Mouse (Mus musculus) liver, embryonic 13.5 days (tissue): ENCODE data around the gene Irf3. TPM values are rescaled to one million over a fixed set of nuclear protein-coding genes. Genes with fewer than 3 reads are reported as not detected.

Source experiments
- ATAC-seq: fragments of 200-750 bp; cut with Nextera tagmentation; 2 replicates; pipeline ENCODE4 v1.8.0; 2017; ENCODE audit warnings: low read depth, mild to moderate bottlenecking, moderate number of reproducible peaks, moderate library complexity
- DNase-seq: peaks from one replicate; pipeline ENCODE4 v3.0.0; 2022
- H3K27ac ChIP-seq: fragments of 300-500 bp; sonication (generic); 2 replicates; pipeline ENCODE4 v1.5.1; 2015; ENCODE audit warnings: moderate library complexity, mild to moderate bottlenecking, inconsistent platforms
- H3K27me3 ChIP-seq: fragments of 300-500 bp; sonication (generic); 2 replicates; pipeline ENCODE4 v1.6.1; 2015; ENCODE audit warnings: mild to moderate bottlenecking, inconsistent platforms
- H3K36me3 ChIP-seq: fragments of 300-500 bp; sonication (generic); 2 replicates; pipeline ENCODE4 v1.6.1; 2015; ENCODE audit warnings: mild to moderate bottlenecking, inconsistent platforms
- H3K4me1 ChIP-seq: fragments of 300-500 bp; sonication (generic); replicated peaks from 2 replicates; pipeline ENCODE4 v1.6.1; 2015; ENCODE audit warnings: inconsistent platforms
- H3K4me2 ChIP-seq: fragments of 300-500 bp; sonication (generic); 2 replicates; pipeline ENCODE4 v1.6.1; 2015; ENCODE audit warnings: inconsistent platforms, mild to moderate bottlenecking, moderate library complexity
- H3K4me3 ChIP-seq: fragments of 300-500 bp; sonication (generic); replicated peaks from 2 replicates; pipeline ENCODE4 v1.5.1; 2015; ENCODE audit warnings: mild to moderate bottlenecking, inconsistent platforms
- H3K9ac ChIP-seq: fragments of 300-500 bp; sonication (generic); 2 replicates; pipeline ENCODE4 v1.6.1; 2015; ENCODE audit warnings: mild to moderate bottlenecking, inconsistent platforms
- H3K9me3 ChIP-seq: fragments of 300-500 bp; sonication (generic); replicated peaks from 2 replicates; pipeline ENCODE4 v1.6.1; 2016; ENCODE audit warnings: inconsistent platforms
- WGBS: fragments of 180-500 bp; shearing (Covaris S2); methylation state at CpG from one replicate; pipeline ENCODE4 v1.1.7; 2015; ENCODE audit not compliant: insufficient replicate concordance; 5-methylcytosine and 5-hydroxymethylcytosine counted together
- polyA plus RNA-seq: library from polyadenylated mRNA; unstranded; fragments of >200 nt; fragmentation: Nextera tagmentation; extraction: Ambion mirVana; gene quantifications from 2 replicates; pipeline ENCODE4 v1.2.1, GENCODE M21; 2015

The Irf3 gene
- polyA plus RNA-seq, 1 experiment from 2014 or later = 41.0 TPM

GRCm38 (mm10) chr7:44997940-44998428 lies 536 bp downstream of the Irf3 start:
- H3K4me3 ChIP-seq = peak overlapping the region; percentile 78
- peak overlapping the region; percentile 92 for H3K4me2 ChIP-seq
- H3K27me3 ChIP-seq = no peaks in the 10 kb centered on the region
- ATAC-seq (0 out of 2 replicates have a peak, but pooled peaks have one; percentile 2), DNase-seq (no peak)
- H3K36me3 ChIP-seq = peaks cover 64% of the 10 kb centered on the region
- H3K27ac ChIP-seq = peak overlapping the region; percentile 97
- WGBS = under 1% methylated on average over 15 of the region's 15 CpGs
- H3K9me3 ChIP-seq = no peaks in the 10 kb centered on the region
- peaks cover 71% of the 10 kb centered on the region for H3K4me1 ChIP-seq
- H3K9ac ChIP-seq = peak overlapping the region; percentile 92

GRCm38 (mm10) chr7:44998501-44998955 lies 1.1 kb downstream of the Irf3 start, which contains the start of gene Bcl2l12:
TSS of gene Bcl2l12 (minus strand) at chr7:44998712.
- peak within 1 kb of the TSS; percentile 97 for H3K27ac ChIP-seq
- H3K9ac ChIP-seq = peak within 1 kb of the TSS; percentile 92
- peaks cover 64% of the 10 kb centered on the region for H3K36me3 ChIP-seq
- H3K4me2 ChIP-seq = peak within 1 kb of the TSS; percentile 92
- DNase-seq (peak; percentile 52), ATAC-seq (peak; percentile 13; the same call in 1 of the 2 replicates)
- WGBS = 0% methylated on average over 18 of the region's 18 CpGs
- no peaks in the 10 kb centered on the region for H3K9me3 ChIP-seq
- peaks cover 67% of the 10 kb centered on the region for H3K4me1 ChIP-seq
- H3K4me3 ChIP-seq = peak within 1 kb of the TSS; percentile 78
- no peaks in the 10 kb centered on the region for H3K27me3 ChIP-seq

DNA sequence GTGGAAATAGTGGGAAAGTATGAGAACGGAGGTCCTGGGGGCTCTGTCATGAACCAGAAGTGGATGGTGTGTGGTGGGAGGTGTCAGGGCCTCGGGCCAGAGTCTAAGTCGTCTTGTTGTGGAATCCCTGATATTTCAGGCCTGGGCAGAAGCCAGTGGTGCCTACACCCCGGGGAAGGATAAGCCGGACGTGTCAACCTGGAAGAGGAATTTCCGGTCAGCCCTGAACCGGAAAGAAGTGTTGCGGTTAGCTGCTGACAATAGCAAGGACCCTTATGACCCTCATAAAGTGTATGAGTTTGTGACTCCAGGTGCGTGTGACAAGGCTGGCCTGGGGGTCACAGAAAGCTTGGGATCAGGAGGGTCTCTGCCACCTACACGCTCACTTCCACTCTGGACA lies 2.3 kb downstream of the Irf3 start:
- H3K4me3 ChIP-seq = peak overlapping the region; percentile 31
- peak overlapping the region; percentile 92 for H3K4me2 ChIP-seq
- H3K36me3 ChIP-seq = peaks cover 64% of the 10 kb centered on the region
- H3K27me3 ChIP-seq = no peaks in the 10 kb centered on the region
- H3K27ac ChIP-seq = no peak overlapping the region
- no peak for DNase-seq
- peaks cover 64% of the 10 kb centered on the region for H3K4me1 ChIP-seq
- no peaks in the 10 kb centered on the region for H3K9me3 ChIP-seq
- H3K9ac ChIP-seq = peak overlapping the region; percentile 37; the same call in 1 of the 2 replicates
- no peak for ATAC-seq
- WGBS = 74% methylated on average over 11 of the region's 11 CpGs

GRCm38 (mm10) chr7:45000539-45001114 lies 3.2 kb downstream of the Irf3 start:
- no peaks in the 10 kb centered on the region for H3K9me3 ChIP-seq
- H3K27me3 ChIP-seq = no peaks in the 10 kb centered on the region
- DNase-seq = no peak
- H3K4me3 ChIP-seq = no peak overlapping the region
- peaks cover 65% of the 10 kb centered on the region for H3K36me3 ChIP-seq
- WGBS = 84% methylated on average over 21 of the region's 21 CpGs
- no peak overlapping the region for H3K4me2 ChIP-seq
- ATAC-seq = no peak
- peaks cover 57% of the 10 kb centered on the region for H3K4me1 ChIP-seq
- 0 out of 2 replicates have a peak overlapping the region, but pooled peaks have one; percentile 43 for H3K9ac ChIP-seq
- H3K27ac ChIP-seq = peak overlapping the region; percentile 34; the same call in 1 of the 2 replicates

DNA sequence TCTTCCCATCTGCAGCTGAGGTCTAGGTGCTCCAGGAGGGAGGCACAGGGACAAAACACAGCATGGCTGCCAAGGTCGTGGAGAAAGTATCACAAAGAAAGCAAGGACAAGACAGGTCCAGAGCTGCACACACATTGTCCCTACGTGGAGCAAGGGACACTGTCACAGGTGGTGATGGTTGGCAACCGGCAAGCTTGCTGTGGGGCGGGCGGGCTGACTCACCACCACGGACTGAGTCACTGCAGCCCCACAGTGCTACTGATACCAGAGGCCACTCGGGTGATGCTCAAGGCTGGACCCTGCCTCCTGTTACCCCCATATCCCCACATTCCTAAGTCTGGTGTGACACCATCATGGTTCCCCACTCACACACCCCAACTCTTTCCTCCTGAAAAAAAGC lies 5.0 kb downstream of the Irf3 start:
- H3K9me3 ChIP-seq = no peaks in the 10 kb centered on the region
- H3K36me3 ChIP-seq = peaks cover 83% of the 10 kb centered on the region
- H3K4me1 ChIP-seq = peaks cover 44% of the 10 kb centered on the region
- no peak overlapping the region for H3K9ac ChIP-seq
- no peak overlapping the region for H3K4me3 ChIP-seq
- ATAC-seq (no peak), DNase-seq (no peak)
- no peaks in the 10 kb centered on the region for H3K27me3 ChIP-seq
- no peak overlapping the region for H3K4me2 ChIP-seq
- WGBS = 77% methylated on average over 7 of the region's 7 CpGs
- no peak overlapping the region for H3K27ac ChIP-seq

DNA sequence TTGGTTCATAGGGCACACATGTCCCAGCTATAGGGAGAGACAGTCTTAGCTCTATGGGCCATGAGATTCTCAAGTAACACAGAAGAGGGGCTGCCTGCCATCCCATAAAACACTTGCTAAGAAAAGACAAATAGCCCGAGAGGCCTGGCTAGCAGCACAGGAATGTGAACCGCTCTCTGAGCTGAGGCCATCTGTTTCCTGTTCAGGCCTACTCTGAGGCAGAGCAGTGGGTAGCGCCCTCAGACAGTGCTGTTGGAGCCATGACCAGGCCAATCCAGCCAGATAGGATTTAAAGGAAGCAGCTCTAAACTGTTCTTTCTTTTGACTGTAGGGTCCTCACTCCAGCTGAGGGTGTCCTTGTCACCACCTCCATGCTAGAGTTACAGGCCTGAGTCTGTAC lies 7.1 kb downstream of the Irf3 start:
- WGBS = 46% methylated on average over 3 of the region's 3 CpGs
- no peak for DNase-seq
- H3K27ac ChIP-seq = peak overlapping the region; percentile 53; the same call in 1 of the 2 replicates

GRCm38 (mm10) chr7:45005321-45005992 lies 8.0 kb downstream of the Irf3 start:
- no peak for ATAC-seq
- Histone ChIP-seq H3K4me3 (no peak overlapping the region), H3K9ac (no peak overlapping the region), H3K4me2 (no peak overlapping the region), H3K27ac (peak overlapping the region; percentile 23), H3K27me3 (no peaks in the 10 kb centered on the region), H3K9me3 (no peaks in the 10 kb centered on the region), H3K36me3 (peaks cover 99% of the 10 kb centered on the region), H3K4me1 (peaks cover 27% of the 10 kb centered on the region)
- DNase-seq = no peak
- WGBS = 84% methylated on average over 6 of the region's 6 CpGs

More for the DNA sequence above, 7.1 kb downstream of the Irf3 start:
- Histone ChIP-seq H3K27me3 (no peaks in the 10 kb centered on the region), H3K4me2 (no peak overlapping the region), H3K9ac (no peak overlapping the region), H3K4me3 (no peak overlapping the region), H3K9me3 (no peaks in the 10 kb centered on the region), H3K36me3 (peaks cover 99% of the 10 kb centered on the region), H3K4me1 (peaks cover 30% of the 10 kb centered on the region)
- no peak for ATAC-seq

DNA sequence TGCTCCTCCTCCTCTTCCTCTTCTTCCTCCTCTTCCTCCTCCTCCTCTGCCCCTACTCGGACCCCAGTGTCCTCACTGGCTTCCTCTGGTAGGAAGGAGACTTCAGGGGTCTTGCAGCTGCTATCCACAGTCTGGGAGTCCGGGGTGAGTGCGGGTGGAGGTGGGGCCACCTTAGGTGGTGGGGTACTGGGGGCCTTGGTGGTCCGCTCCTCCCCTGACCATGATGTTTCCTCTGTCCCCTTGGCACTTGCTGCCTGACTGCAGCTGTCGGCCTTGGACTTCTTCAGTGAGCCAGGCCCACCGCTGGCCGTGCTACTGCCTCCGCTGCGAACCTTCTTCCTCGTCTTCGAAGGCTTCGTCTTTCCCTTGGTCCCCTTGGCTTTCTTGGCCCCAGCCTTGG lies 9.1 kb downstream of the Irf3 start:
- Histone ChIP-seq H3K36me3 (peaks cover 99% of the 10 kb centered on the region), H3K4me2 (no peak overlapping the region), H3K9ac (no peak overlapping the region), H3K27ac (no peak overlapping the region), H3K27me3 (no peaks in the 10 kb centered on the region), H3K4me1 (peaks cover 16% of the 10 kb centered on the region), H3K9me3 (no peaks in the 10 kb centered on the region), H3K4me3 (no peak overlapping the region)
- DNase-seq (no peak), ATAC-seq (no peak)
- 89% methylated on average over 12 of the region's 12 CpGs for WGBS

DNA sequence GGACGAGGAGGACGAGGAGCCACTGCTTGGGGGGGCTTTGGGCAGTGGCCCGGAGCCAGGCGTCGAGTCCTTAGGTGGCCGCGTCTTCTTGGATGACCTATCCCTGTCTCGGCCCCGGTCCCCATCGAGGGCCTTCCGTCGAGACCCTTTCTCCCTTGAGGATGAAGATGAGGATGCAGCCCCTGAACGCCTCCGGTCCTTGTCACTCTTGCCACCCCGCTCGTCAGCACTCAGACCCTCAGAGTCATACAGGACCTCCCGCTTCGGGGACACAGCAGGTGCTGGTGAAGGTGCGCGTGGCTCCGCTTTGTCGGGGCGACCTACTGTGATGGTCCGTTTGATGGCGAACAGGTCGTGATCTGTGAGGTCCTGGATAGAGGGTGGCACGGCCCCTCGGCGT lies 9.7 kb downstream of the Irf3 start:
- Histone ChIP-seq H3K27ac (no peak overlapping the region), H3K4me3 (no peak overlapping the region), H3K9ac (no peak overlapping the region), H3K36me3 (peaks cover 99% of the 10 kb centered on the region), H3K4me2 (no peak overlapping the region), H3K27me3 (no peaks in the 10 kb centered on the region), H3K4me1 (peaks cover 11% of the 10 kb centered on the region), H3K9me3 (no peaks in the 10 kb centered on the region)
- WGBS = 94% methylated on average over 29 of the region's 29 CpGs
- DNase-seq = no peak
- no peak for ATAC-seq

DNA sequence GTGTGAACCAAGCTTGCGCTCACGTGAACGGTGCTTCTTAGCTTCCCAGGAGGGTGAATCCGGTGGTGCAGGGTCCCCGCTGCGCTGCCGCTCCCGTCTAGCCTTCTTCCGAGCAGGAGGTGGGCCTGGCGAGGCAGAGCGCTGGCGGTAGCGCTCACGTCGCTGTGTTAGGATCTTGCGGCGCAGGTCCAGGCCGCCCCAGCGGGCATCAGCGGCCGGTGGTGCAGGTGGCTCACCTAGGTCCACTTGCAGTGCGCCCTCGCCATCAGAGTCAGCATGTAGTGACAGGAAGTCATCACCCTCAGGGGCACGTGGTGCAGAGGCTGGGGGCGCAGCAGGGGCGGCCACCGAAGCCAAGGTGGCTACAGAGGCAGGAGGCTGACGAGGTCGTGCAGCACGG lies 10.4 kb downstream of the Irf3 start:
- Histone ChIP-seq H3K27ac (no peak overlapping the region), H3K9me3 (no peaks in the 10 kb centered on the region), H3K4me2 (no peak overlapping the region), H3K27me3 (no peaks in the 10 kb centered on the region), H3K4me1 (peaks cover 17% of the 10 kb centered on the region), H3K4me3 (no peak overlapping the region), H3K36me3 (peaks cover 99% of the 10 kb centered on the region), H3K9ac (no peak overlapping the region)
- no peak for DNase-seq
- no peak for ATAC-seq
- WGBS = 92% methylated on average over 30 of the region's 30 CpGs

DNA sequence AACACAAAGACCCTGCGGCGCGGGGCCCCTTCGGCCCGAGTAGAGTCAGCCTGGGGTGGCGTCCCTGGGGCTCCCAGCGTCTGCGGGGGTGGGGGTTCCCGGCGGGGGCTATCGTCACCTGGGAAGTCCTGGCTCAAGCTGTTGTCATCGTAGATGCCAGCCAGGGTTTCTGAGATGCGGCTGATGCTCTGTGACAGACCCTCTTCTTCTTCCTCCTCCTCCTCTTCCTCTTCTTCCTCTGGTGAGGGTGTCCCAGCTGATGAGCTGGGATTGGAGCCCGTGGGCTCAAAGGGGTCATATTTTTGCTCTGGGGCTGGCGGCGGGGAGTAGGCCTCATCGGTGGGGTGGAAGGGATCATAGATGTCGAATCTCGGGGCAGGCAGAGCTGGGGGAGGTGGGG lies 11.0 kb downstream of the Irf3 start:
- no peak for DNase-seq
- 91% methylated on average over 19 of the region's 19 CpGs for WGBS
- H3K27me3 ChIP-seq = no peaks in the 10 kb centered on the region
- peaks cover 99% of the 10 kb centered on the region for H3K36me3 ChIP-seq
- no peak overlapping the region for H3K4me3 ChIP-seq
- no peak overlapping the region for H3K4me2 ChIP-seq
- peaks cover 23% of the 10 kb centered on the region for H3K4me1 ChIP-seq
- H3K27ac ChIP-seq = no peak overlapping the region
- ATAC-seq = no peak
- no peak overlapping the region for H3K9ac ChIP-seq
- no peaks in the 10 kb centered on the region for H3K9me3 ChIP-seq
